Mouse (Mus musculus) stomach, postnatal 0 days (tissue): ENCODE data around the gene Pxn. TPM values are rescaled to one million over a fixed set of nuclear protein-coding genes. Genes with fewer than 3 reads are reported as not detected.
A peak's percentile ranks its signal among the peaks of the same experiment; 100 is the strongest.

ENCODE experiments used
- ATAC-seq: fragments of 200-750 bp; cut with Nextera tagmentation; 2 replicates; pipeline ENCODE4 v1.8.0; 2017; ENCODE audit not compliant: low FRiP score, low TSS enrichment
- DNase-seq: peaks from one replicate; pipeline ENCODE4 v3.0.0-alpha.2; 2016; ENCODE audit warnings: low spot score
- H3K27ac ChIP-seq: fragments of 300-500 bp; sonication (generic); replicated peaks from 2 replicates; pipeline ENCODE4 v1.5.1; 2014; ENCODE audit warnings: mild to moderate bottlenecking, control low read depth
- H3K27me3 ChIP-seq: fragments of 300-500 bp; sonication (generic); 2 replicates; pipeline ENCODE4 v1.6.1; 2014; ENCODE audit warnings: low read length; ENCODE audit not compliant: control insufficient read depth, insufficient read depth
- H3K36me3 ChIP-seq: fragments of 300-500 bp; sonication (generic); 2 replicates; pipeline ENCODE4 v1.6.1; 2014; ENCODE audit warnings: low read length, mixed read lengths; ENCODE audit not compliant: control insufficient read depth, insufficient read depth
- H3K4me1 ChIP-seq: fragments of 300-500 bp; sonication (generic); replicated peaks from 2 replicates; pipeline ENCODE4 v1.6.1; 2014; ENCODE audit warnings: antibody characterized with exemption; ENCODE audit not compliant: control insufficient read depth, insufficient read depth
- H3K4me2 ChIP-seq: fragments of 300-500 bp; sonication (generic); replicated peaks from 2 replicates; pipeline ENCODE4 v1.6.1; 2014; ENCODE audit warnings: low read depth, mild to moderate bottlenecking, control low read depth, moderate library complexity
- H3K4me3 ChIP-seq: fragments of 300-500 bp; sonication (generic); 2 replicates; pipeline ENCODE4 v1.5.1; 2014; ENCODE audit warnings: low read depth, low read length, control low read depth
- H3K9ac ChIP-seq: fragments of 300-500 bp; sonication (generic); 2 replicates; pipeline ENCODE4 v1.6.1; 2014; ENCODE audit warnings: mild to moderate bottlenecking, low read length, control low read depth, mixed read lengths
- H3K9me3 ChIP-seq: fragments of 300-500 bp; sonication (generic); 2 replicates; pipeline ENCODE4 v1.6.1; 2016; ENCODE audit warnings: low read length; ENCODE audit not compliant: control insufficient read depth
- CTCF ChIP-seq: IDR thresholded peaks from 2 replicates; pipeline ENCODE4 v1.5.1; 2016; ENCODE audit warnings: antibody characterized with exemption, low read depth, mild to moderate bottlenecking, moderate library complexity
- EP300 ChIP-seq: optimal IDR thresholded peaks from 2 replicates; pipeline ENCODE3; 2016; ENCODE audit warnings: antibody characterized with exemption
- WGBS: fragments of 180-500 bp; shearing (Covaris S2); extraction: QIAGEN DNeasy Blood & Tissue Kit; methylation state at CpG from one replicate; pipeline ENCODE4 v1.1.7; 2014; 5-methylcytosine and 5-hydroxymethylcytosine counted together
- polyA plus RNA-seq: library from polyadenylated mRNA; unstranded; fragments of >200 nt; fragmentation: Nextera tagmentation; extraction: Ambion mirVana; gene quantifications from 2 replicates; pipeline ENCODE4 v1.2.1, GENCODE M21; 2015

Gene Pxn
- polyA plus RNA-seq, 1 experiment from 2014 or later: 21.1 TPM

DNA sequence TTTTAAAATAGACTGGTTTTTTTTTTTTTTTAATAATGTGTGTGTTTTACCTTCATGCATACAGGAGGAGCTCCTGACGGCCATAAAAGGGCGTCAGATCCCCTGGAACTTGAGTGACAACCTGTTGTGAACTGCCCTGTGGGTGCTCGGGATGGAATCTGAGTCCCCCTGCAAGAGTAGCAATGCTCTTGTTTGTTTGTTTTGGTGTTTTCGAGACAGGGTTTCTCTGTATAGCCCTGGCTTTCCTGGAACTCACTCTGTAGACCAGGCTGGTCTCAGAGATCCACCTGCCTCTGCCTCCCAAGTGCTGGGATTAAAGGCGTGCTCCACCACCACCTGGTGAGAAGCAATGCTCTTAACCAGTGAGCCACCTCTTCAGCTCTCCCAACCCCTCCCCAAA is 21.5 kb upstream of the Pxn start:
- WGBS: 59% methylated on average over 5 of the region's 5 CpGs
- no peaks in the 10 kb centered on the region for H3K9me3 ChIP-seq
- H3K27me3 ChIP-seq: no peaks in the 10 kb centered on the region
- peaks cover 2% of the 10 kb centered on the region; the same call in 1 of the 2 replicates for H3K36me3 ChIP-seq
- TF ChIP-seq EP300: no peak
- TF ChIP-seq CTCF: no peak
- H3K4me3 ChIP-seq: peak overlapping the region; percentile 37
- ATAC-seq (no peak), DNase-seq (no peak)
- H3K4me1 ChIP-seq: no peaks in the 10 kb centered on the region
- peak overlapping the region; percentile 50 for H3K4me2 ChIP-seq
- H3K27ac ChIP-seq: peak overlapping the region; percentile 59; the same call in 1 of the 2 replicates
- H3K9ac ChIP-seq: peak overlapping the region; percentile 43; the same call in 1 of the 2 replicates

DNA sequence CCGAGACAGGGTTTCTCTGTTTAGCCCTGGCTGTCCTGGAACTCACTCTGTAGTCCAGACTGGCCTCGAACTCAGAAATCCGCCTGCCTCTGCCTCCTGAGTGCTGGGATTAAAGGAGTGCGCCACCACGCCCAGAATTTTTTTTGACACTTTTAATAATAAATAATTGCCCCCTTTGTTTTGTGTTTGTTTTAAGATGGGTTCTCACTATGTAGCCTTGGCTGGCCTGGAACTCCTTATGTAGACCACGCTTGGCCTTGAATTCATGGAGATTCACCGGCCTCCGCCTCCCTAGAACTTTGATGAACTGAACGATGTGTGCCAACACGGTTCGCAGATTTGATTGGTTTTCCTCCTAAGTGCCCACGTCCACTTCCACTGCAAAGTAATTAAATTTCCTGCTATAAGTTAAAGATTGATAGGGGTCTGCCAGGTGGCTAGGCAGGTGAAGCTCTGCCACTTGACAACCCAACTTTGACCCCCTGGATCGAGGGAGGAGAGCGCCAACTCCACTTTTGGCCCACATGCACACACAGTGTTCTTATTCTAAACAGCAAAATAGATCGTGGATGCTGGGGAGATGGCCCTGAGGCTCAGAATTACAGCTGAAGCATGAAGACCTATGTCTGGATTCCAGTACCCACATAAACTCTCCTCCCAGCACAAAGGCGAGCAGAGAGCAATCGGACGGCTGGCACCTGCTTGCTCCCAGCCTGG is 20.8 kb upstream of the Pxn start:
- H3K27me3 ChIP-seq: no peaks in the 10 kb centered on the region
- DNase-seq (no peak), ATAC-seq (no peak)
- H3K4me3 ChIP-seq: no peak overlapping the region
- H3K27ac ChIP-seq: no peak overlapping the region
- TF ChIP-seq CTCF (no peak), EP300 (no peak)
- WGBS: 88% methylated on average over 17 of the region's 18 CpGs
- H3K36me3 ChIP-seq: peaks cover 2% of the 10 kb centered on the region; the same call in 1 of the 2 replicates
- H3K4me1 ChIP-seq: no peaks in the 10 kb centered on the region
- H3K9ac ChIP-seq: no peak overlapping the region
- no peak overlapping the region for H3K4me2 ChIP-seq
- H3K9me3 ChIP-seq: no peaks in the 10 kb centered on the region

DNA sequence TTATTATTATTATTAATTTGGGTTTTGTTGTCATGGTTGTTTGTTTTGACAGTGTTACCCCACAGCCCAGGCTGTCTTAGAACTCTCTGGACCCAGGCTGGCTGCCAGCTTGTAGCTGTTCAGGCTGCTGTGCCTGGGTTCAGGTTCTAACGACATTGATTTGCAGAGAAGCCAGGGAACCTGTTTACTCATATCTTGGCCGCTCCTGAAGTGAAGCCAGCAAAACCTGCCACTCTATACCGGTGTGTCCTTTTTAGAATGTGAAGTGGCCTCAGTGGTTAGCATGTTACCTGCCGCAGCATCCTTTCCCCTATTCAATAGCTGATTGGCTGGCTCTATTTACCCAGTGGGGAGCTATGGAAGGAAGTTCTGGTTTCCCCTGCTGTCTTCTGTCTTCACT is 19.8 kb upstream of the Pxn start:
- DNase-seq (no peak), ATAC-seq (no peak)
- TF ChIP-seq EP300: no peak
- TF ChIP-seq CTCF: no peak
- no peak overlapping the region for H3K4me3 ChIP-seq
- no peaks in the 10 kb centered on the region for H3K27me3 ChIP-seq
- H3K9ac ChIP-seq: no peak overlapping the region
- WGBS: 45% methylated on average over 4 of the region's 4 CpGs
- no peak overlapping the region for H3K27ac ChIP-seq
- no peaks in the 10 kb centered on the region for H3K9me3 ChIP-seq
- no peaks in the 10 kb centered on the region for H3K4me1 ChIP-seq
- H3K36me3 ChIP-seq: peaks cover 2% of the 10 kb centered on the region; the same call in 1 of the 2 replicates
- H3K4me2 ChIP-seq: no peak overlapping the region

DNA sequence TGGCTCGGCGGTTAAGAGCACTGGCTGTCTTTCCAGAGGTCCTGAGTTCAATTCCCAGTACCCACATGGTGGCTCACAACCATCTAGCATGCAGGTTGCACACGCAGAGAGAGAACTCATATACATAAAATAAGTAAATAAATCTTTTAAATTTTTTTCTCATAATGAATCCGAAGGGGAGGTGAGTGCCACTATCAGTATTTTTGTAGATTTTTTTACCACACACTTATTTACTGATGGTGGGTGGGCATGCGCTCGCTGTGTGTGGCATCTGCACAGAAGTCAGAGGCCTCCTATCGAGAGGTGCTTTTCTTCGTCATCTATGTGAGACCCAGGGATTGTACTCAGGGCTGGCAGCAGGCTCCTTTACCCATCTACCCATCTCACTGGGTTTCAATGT is 19.1 kb upstream of the Pxn start:
- no peak for ATAC-seq

DNA sequence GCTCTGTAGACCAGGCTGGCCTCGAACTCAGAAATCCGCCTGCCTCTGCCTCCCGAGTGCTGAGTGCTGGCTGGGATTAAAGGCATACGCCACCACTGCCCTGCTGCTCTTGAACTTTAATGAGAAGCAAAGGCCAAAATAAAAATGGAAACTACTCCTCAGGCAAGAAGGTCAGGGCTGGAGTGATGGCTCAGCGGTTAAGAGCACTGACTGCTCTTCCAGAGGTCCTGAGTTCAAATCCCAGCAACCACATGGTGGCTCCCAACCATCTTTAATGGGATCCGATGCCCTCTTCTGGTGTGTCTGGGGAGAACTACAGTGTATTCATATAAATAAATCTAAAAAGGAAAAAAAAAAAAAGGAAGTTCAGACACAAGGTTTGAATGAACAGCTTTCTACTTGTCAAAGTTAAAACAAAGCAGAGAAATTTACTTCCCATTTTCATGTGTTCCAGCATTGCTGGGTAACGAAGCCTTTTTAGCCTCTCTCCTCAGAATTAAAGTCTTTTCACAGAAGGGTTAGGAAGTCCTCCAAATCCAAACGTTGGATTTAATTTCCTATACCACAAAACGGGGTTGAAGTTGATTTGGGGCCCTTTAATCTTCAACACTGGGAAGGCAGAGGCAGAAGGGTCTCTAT is 18.4 kb upstream of the Pxn start:
- DNase-seq: no peak
- TF ChIP-seq EP300 (no peak), CTCF (peak; percentile 14; the same call in 1 of the 2 replicates)
- 76% methylated on average over 9 of the region's 9 CpGs for WGBS
- Histone ChIP-seq H3K4me1 (no peaks in the 10 kb centered on the region), H3K27ac (no peak overlapping the region), H3K9ac (no peak overlapping the region), H3K9me3 (no peaks in the 10 kb centered on the region), H3K4me3 (no peak overlapping the region), H3K27me3 (no peaks in the 10 kb centered on the region), H3K4me2 (no peak overlapping the region), H3K36me3 (no peaks in the 10 kb centered on the region)
- no peak for ATAC-seq

More for the DNA sequence above, 19.1 kb upstream of the Pxn start:
- TF ChIP-seq CTCF: no peak
- no peak overlapping the region for H3K4me3 ChIP-seq
- no peak overlapping the region for H3K27ac ChIP-seq
- no peaks in the 10 kb centered on the region for H3K4me1 ChIP-seq
- no peaks in the 10 kb centered on the region for H3K27me3 ChIP-seq
- H3K9ac ChIP-seq: no peak overlapping the region
- H3K9me3 ChIP-seq: no peaks in the 10 kb centered on the region
- H3K36me3 ChIP-seq: peaks cover under 1% of the 10 kb centered on the region; the same call in 1 of the 2 replicates
- no peak for DNase-seq
- H3K4me2 ChIP-seq: no peak overlapping the region
- 82% methylated on average over 8 of the region's 8 CpGs for WGBS
